Mouse (Mus musculus) frontal cortex, postnatal 10 days (tissue): Measurements from ENCODE around the gene Olfr735.

ENCODE experiments used
- DNase-seq, 2 experiments: peaks; one replicate each; pipeline ENCODE4 v3.0.0; 2022; ENCODE audit warnings: low spot score in 2 of 2, mixed read lengths in 1 of 2

Olfr735 gene

DNA sequence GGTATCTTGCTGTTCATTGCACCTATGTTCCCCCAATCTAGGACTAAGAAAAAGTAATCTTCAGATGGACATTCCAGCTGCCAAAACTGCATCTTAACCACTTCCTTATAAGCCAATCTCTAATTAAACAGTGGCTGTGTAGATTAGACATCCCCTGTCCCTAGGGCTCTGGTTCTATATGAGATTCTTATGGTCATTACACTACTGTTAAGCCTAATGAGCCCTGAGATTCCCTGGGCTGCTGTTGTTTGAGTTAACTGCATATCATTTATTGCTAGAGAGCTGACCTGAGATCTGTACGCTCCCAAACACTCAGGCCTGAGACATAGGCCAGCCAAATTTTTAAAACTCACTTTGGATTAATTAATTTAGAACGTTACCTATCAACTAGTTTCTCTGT, at the start of gene Olfr735:
TSS of gene Olfr735 (minus strand) at position 77 of the 400 bp plus-strand sequence.
- no peak for DNase-seq

DNA sequence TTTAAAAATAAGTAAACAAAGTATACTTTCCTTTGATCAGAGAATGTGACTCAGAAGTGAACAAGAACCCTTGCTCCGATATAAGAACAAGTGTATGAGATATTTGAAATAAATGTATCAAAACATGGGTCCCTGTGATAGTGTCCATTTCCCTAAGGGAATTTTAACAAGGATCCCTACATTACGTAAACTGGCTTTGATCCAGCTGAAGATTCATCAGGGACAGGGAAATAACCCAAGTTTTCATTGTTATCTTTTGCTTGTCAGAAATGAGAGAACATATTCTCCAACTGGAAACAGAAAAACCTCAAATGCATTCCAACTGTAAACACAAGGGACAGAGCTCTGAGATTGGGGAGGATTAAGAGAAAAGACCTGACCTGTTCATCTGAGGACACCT, 32.2 kb upstream of the Olfr735 start, which contains the start of gene Olfr736:
TSS of gene Olfr736 (plus strand) at position 301 of the 400 bp plus-strand sequence.
- no peak for DNase-seq

DNA sequence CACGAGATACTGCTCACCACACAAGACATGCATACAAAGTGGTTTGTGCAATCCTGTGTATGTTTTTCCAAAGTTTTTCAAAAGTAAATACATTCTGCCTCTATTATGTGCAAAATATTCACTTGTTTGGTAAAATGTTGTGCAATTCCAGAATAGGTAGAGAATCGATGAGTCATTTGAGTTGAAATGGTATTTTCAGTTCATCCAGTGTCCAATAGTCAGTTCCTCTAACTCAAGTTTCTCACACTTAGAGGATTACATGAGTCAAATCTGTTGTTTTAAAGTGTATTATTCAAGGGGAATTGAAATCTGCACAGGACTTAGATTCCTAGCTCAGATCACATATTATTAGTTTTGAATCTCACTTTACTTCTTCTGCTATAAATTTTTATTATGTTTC, 14.9 kb upstream of the Olfr735 start:
- no peak for DNase-seq

DNA sequence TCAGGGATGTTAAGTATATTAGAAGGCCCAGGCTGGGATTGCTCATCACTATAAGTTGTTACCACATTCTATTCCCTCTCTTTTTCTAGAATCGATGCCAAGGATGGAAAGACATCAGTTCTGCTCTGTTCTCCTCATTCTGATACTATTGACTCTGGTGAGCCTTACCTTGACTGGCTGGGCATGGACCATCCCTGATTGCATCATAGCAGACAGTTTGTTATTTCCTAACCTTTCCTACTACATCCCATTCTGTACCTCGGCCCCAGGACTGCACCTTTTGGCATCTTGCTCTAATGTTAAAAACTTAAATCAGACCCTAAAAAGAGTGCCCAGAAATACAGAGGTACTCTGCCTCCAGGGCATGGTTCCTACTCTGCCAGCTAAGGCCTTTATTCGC, 11.8 kb upstream of the Olfr735 start:
- no peak for DNase-seq

DNA sequence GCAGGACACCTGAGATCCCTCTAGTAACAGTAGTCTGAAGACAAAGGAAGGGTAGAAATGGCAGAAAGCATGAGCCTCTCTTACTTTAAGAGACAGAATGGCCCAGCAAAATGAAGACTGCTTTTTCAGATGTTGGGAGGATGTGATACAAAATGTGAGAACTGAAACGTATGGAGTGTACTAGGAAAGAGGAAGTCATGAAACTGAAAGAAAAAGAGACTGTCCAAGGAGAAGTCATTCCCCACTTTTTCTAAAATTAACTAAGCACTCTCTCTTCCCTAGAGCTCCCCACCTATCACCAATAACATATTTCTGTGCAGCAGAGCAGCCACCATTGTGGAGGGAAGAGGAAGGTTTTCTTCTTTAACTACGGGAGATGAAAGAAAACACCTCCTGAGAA, 8.9 kb upstream of the Olfr735 start, which contains the start of gene Tlr11:
TSS of gene Tlr11 (plus strand) at position 322 of the 400 bp plus-strand sequence.
- no peak for DNase-seq

DNA sequence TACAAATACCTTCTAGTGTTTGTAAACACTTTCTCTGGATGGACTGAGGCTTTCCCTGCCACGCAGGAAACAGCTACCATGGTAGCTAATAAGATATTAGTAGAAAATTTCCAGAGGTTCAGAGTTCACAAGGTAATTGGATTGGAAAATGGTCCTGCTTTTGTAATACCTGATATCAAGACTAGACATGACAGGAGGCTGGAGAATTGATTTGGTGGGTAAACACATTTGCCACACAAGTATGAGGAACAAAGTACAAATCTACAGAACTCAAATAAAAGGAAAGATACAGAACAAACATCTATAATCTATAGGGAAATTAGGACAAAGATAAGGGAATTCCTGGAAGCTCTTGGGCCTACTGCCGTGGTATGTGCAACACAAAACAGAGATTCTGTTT, 8.1 kb upstream of the Olfr735 start:
- no peak for DNase-seq

DNA sequence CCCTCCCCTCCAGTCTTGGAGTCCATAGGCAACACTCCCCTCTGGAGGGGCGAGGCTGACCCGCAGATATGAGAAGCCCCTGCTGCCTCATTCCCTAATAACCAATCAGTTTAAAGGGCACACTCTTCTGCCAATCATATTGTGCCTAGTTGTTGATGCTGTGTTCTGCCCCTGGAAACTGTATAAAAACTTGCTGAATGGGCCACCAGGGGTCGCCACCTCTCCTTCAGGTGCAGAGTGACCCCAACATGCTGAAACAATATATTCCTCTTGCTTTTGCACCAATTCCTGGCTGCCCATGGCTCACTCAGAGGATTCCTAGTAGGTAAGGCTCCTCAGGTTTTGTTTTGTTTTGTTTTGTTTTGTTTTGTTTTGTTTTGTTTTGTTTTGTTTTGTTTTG, 3.8 kb upstream of the Olfr735 start:
- no peak for DNase-seq

DNA sequence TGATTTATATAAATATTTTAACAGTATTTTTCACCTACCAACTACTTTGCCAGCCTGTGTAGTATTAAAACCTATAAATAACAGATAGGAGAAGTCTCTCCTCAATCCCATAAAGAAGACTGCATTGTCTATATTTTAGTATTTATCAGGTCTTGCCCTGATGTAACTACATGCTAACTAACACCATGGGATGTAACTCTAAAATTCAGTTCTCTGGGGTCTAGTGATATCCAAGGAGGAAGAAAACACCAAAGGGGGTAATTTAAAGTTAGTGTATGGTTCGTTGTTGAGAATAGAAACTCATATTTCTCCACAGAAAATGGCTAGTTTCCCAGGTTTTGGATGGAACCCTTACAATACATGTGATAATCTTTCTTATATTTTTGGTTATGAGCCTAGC, 22.0 kb downstream of the Olfr735 start, which contains the start of gene Olfr734:
TSS of gene Olfr734 (minus strand) at position 101 of the 400 bp plus-strand sequence.
- DNase-seq, result no peak

DNA sequence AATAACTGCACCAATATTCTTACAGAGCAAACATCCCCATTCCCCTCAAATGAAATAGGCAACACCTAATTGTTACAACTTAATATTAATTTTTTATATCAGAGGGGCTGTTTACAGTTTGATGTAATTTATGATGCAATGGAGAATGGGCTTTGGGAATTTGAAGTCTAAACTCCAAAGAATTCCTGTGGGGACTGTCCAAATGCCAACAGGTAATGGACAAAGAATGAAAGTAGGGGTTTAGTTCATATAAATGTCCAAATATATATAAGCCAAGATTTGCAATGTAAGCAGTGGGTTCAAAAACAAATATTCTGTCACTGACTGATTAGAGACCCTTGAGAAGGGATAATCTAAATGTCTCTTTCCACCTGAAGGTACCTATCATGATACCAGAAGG, 47.2 kb downstream of the Olfr735 start, which contains the start of gene Olfr733:
TSS of gene Olfr733 (minus strand) at position 101 of the 400 bp plus-strand sequence.
- DNase-seq, result no peak
